Mouse (Mus musculus): ENCODE measurements around the gene Cabp2. TPM values are rescaled to one million over a fixed set of nuclear protein-coding genes. Genes with fewer than 3 reads are reported as not detected.
"Not testable (repeated sequence)": the region's sequence is repeated elsewhere in the genome, so short reads cannot be mapped to it uniquely, and the experiment has no call there.

Cabp2 gene
- total RNA-seq, 1 experiment, result not detected

- in situ Hi-C loops (cut with MboI; ENCODE audit: low sequenced_read_pairs in 2 of 2, unreplicated experiment in 2 of 2), result no loop called here
- Histone ChIP-seq H3K9ac (ENCODE audit: insufficient read depth, low read depth, low read length, poor library complexity, severe bottlenecking) (no peak overlapping the region), H3K27ac (ENCODE audit: insufficient read depth, low read depth, low read length, poor library complexity, severe bottlenecking) (no peak overlapping the region), H3K36me3 (ENCODE audit: control insufficient read depth, insufficient read depth, low read length, poor library complexity, severe bottlenecking) (peaks cover 2% of the 10 kb centered on the region; the same call in 1 of the 2 replicates), H3K4me1 (ENCODE audit: control insufficient read depth in 2 of 2, insufficient read depth in 2 of 2, low read length in 2 of 2, poor library complexity in 1 of 2) (peaks cover 0 to 7% of the 10 kb centered on the region in 2 experiments; a peak in 1 of 4 replicates), H3K4me3 (ENCODE audit: insufficient read depth in 1 of 2, low read depth in 1 of 2, low read length in 2 of 2, poor library complexity in 1 of 2, severe bottlenecking in 1 of 2) (no peak overlapping the region), H3K9me3 (ENCODE audit: control insufficient read depth, insufficient read depth, low read depth, low read length) (no peaks in the 10 kb centered on the region)
- TF ChIP-seq MAFK (IDR thresholded peaks at IDR 0.05; ENCODE audit: insufficient read depth, low read depth, low read length), result peak; percentile 79
- TF ChIP-seq HCFC1 (IDR thresholded peaks at IDR 0.05; ENCODE audit: borderline replicate concordance, insufficient read depth, low read length), result no peak
- TF ChIP-seq ZNF384 (IDR thresholded peaks at IDR 0.05; ENCODE audit: low read depth, low read length), result no peak
- no peak for DNase-seq (ENCODE audit: low read depth, low spot score)
Measured at GRCm38 (mm10) chr19:4122411-4123370, 41.3 kb downstream of the Cabp2 start.

DNA sequence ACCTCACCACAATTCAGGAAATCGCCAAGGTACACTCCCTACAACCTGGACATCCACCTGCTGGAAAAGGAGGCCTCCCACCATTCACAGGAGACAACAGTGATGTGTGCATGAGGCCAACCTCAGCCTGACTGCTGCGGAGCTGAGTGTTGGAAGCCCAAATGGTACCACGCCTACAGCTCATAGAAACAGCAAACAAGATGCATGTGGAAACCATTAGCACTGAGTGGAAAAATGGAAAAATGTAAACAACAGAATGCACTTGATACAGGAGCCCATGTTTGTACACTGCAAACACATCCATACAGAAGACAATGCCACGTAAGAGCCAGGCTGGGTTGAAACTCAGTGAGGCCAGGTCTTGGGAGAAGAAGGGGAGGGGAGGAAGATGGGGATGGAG lies 43.1 kb downstream of the Cabp2 start:
- H3K36me3 ChIP-seq (ENCODE audit: control insufficient read depth, insufficient read depth, low read length, poor library complexity, severe bottlenecking), result peaks cover 9% of the 10 kb centered on the region; the same call in 1 of the 2 replicates
- H3K4me3 ChIP-seq (ENCODE audit: insufficient read depth in 1 of 2, low read depth in 1 of 2, low read length in 2 of 2, poor library complexity in 1 of 2, severe bottlenecking in 1 of 2), result no peak overlapping the region
- no peak overlapping the region for H3K9ac ChIP-seq (ENCODE audit: insufficient read depth, low read depth, low read length, poor library complexity, severe bottlenecking)
- in situ Hi-C loops (cut with MboI; ENCODE audit: low sequenced_read_pairs in 2 of 2, unreplicated experiment in 2 of 2), result no loop called here
- H3K4me1 ChIP-seq (ENCODE audit: control insufficient read depth in 2 of 2, insufficient read depth in 2 of 2, low read length in 2 of 2, poor library complexity in 1 of 2), result peaks cover 0 to 7% of the 10 kb centered on the region in 2 experiments; a peak in 1 of 4 replicates
- no peak for TF ChIP-seq HCFC1 (IDR thresholded peaks at IDR 0.05; ENCODE audit: borderline replicate concordance, insufficient read depth, low read length)
- TF ChIP-seq MAFK (IDR thresholded peaks at IDR 0.05; ENCODE audit: insufficient read depth, low read depth, low read length), result no peak
- no peak for TF ChIP-seq CHD2 (IDR thresholded peaks at IDR 0.05; ENCODE audit: low read depth, low read length)
- no peak for TF ChIP-seq ZC3H11A (IDR thresholded peaks at IDR 0.05; ENCODE audit: borderline replicate concordance, low read depth, low read length)
- no peak for TF ChIP-seq ZNF384 (IDR thresholded peaks at IDR 0.05; ENCODE audit: low read depth, low read length)
- no peaks in the 10 kb centered on the region for H3K9me3 ChIP-seq (ENCODE audit: control insufficient read depth, insufficient read depth, low read depth, low read length)
- H3K27ac ChIP-seq (ENCODE audit: insufficient read depth, low read depth, low read length, poor library complexity, severe bottlenecking), result no peak overlapping the region
- DNase-seq (ENCODE audit: low read depth, low spot score), result no peak

GRCm38 (mm10) chr19:4125268-4125667 lies 43.9 kb downstream of the Cabp2 start:
- in situ Hi-C loops (cut with MboI; ENCODE audit: low sequenced_read_pairs in 2 of 2, unreplicated experiment in 2 of 2); H3K36me3 ChIP-seq (ENCODE audit: control insufficient read depth, insufficient read depth, low read length, poor library complexity, severe bottlenecking); H3K9me3 ChIP-seq (ENCODE audit: control insufficient read depth, insufficient read depth, low read depth, low read length); H3K4me1 ChIP-seq (ENCODE audit: control insufficient read depth in 2 of 2, insufficient read depth in 2 of 2, low read length in 2 of 2, poor library complexity in 1 of 2); DNase-seq (ENCODE audit: low read depth, low spot score); H3K27ac ChIP-seq (ENCODE audit: insufficient read depth, low read depth, low read length, poor library complexity, severe bottlenecking): not testable (repeated sequence)
- H3K9ac ChIP-seq (ENCODE audit: insufficient read depth, low read depth, low read length, poor library complexity, severe bottlenecking), result peak overlapping the region; percentile 63
- H3K4me3 ChIP-seq (ENCODE audit: insufficient read depth in 1 of 2, low read depth in 1 of 2, low read length in 2 of 2, poor library complexity in 1 of 2, severe bottlenecking in 1 of 2), result peak overlapping the region in 1 of 2 experiments; percentile 34; a peak in 1 of 4 replicates

- Histone ChIP-seq H3K9ac (ENCODE audit: insufficient read depth, low read depth, low read length, poor library complexity, severe bottlenecking) (peak within 1 kb of the TSS; percentile 94), H3K4me3 (ENCODE audit: insufficient read depth in 1 of 2, low read depth in 1 of 2, low read length in 2 of 2, poor library complexity in 1 of 2, severe bottlenecking in 1 of 2) (peak within 1 kb of the TSS; percentile 79 to 90), H3K9me3 (ENCODE audit: control insufficient read depth, insufficient read depth, low read depth, low read length) (no peaks in the 10 kb centered on the region), H3K36me3 (ENCODE audit: control insufficient read depth, insufficient read depth, low read length, poor library complexity, severe bottlenecking) (peaks cover 9% of the 10 kb centered on the region; the same call in 1 of the 2 replicates), H3K4me1 (ENCODE audit: control insufficient read depth in 2 of 2, insufficient read depth in 2 of 2, low read length in 2 of 2, poor library complexity in 1 of 2) (peaks cover 0 to 3% of the 10 kb centered on the region in 2 experiments; a peak in 2 of 4 replicates), H3K27ac (ENCODE audit: insufficient read depth, low read depth, low read length, poor library complexity, severe bottlenecking) (no peak within 1 kb of the TSS)
- in situ Hi-C loops (cut with MboI; ENCODE audit: low sequenced_read_pairs in 2 of 2, unreplicated experiment in 2 of 2), result no loop called here
- TF ChIP-seq ZNF384 (IDR thresholded peaks at IDR 0.05; ENCODE audit: low read depth, low read length) (no peak), HCFC1 (IDR thresholded peaks at IDR 0.05; ENCODE audit: borderline replicate concordance, insufficient read depth, low read length) (peak; percentile 82), CHD2 (IDR thresholded peaks at IDR 0.05; ENCODE audit: low read depth, low read length) (peak; percentile 98), MAFK (IDR thresholded peaks at IDR 0.05; ENCODE audit: insufficient read depth, low read depth, low read length) (no peak), ZC3H11A (IDR thresholded peaks at IDR 0.05; ENCODE audit: borderline replicate concordance, low read depth, low read length) (no peak)
- peak; percentile 93 for DNase-seq (ENCODE audit: low read depth, low spot score)
Measured at GRCm38 (mm10) chr19:4125741-4126696, 44.6 kb downstream of the Cabp2 start, which contains the start of gene Aip. TSS of gene Aip (minus strand) at chr19:4125858.
